Mouse (Mus musculus): ENCODE measurements around the gene Slc16a12.

Slc16a12 gene

DNA sequence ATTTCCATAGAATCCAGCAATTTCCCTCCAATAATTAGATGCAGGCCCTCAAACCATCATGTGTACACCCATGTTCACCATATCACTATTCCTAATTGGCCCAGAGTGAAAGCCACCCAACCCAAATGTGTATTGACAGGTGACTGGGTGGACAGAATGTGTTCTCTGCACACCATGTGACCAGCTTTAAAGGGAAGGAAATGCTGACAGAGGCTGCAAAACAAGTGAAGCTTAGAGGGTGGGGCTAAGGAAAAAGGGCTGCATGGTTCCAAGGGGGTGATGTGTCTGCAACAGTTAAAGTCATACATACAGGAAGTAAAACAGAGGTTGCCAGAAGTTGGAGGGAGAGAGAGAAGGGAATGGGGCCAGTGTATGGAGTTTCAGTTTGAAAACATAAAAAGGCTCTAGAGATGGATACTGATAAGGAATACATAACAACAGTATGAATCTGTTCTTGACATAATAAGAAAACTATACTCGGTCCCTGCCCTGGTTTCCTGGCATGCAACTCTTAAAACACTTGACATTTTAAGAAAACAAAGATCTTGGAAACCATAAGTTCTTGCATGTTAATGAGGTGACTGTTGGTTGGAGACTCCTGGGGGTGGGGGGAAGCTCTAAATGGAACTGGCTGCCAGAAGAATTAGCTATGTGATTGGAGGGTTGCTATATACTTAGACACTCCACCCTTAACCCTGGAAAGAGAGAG is 20.7 kb downstream of the Slc16a12 start:
- no peak for DNase-seq (ENCODE audit: low spot score in 2 of 2)

DNA sequence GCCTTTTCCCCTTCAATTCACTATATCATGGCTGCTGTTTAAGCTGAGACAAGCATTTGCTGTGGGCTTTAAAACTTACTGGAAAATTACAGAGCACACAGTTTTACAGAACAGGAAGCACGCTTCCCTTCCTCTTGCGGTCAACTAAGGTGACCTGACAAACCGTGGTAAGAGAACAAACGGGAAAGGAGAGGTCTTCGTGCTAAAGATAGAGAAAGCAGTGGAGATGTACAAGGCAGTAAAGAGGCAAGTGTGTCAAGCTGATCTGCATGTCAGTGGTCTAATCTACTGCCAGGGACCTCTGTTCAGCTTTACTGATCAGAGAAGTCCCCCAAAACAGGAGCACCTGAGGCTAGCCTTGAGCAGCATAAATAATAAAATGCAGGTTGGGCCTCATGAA is 21.7 kb downstream of the Slc16a12 start:
- no peak for DNase-seq (ENCODE audit: low spot score in 2 of 2)

DNA sequence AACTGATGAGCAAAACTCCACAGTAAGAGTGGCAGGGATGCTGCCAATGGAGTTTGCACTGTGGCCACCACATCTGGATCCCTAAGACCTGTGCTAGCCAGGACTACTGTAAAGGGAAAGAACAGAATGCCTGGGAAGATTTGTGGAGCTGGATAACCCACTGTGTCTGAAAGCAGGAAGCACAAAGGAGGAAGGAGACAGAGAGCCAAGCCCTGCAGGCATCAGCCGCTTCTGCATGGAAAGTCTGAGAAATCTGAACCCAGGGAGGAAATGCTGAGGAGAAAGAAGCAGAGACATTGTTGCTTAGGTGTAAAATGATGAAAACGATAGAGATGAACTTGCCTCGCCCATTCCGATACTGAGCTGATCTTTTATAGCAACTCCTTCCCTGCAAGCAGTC is 22.5 kb downstream of the Slc16a12 start:
- DNase-seq (ENCODE audit: low spot score in 2 of 2) = no peak

DNA sequence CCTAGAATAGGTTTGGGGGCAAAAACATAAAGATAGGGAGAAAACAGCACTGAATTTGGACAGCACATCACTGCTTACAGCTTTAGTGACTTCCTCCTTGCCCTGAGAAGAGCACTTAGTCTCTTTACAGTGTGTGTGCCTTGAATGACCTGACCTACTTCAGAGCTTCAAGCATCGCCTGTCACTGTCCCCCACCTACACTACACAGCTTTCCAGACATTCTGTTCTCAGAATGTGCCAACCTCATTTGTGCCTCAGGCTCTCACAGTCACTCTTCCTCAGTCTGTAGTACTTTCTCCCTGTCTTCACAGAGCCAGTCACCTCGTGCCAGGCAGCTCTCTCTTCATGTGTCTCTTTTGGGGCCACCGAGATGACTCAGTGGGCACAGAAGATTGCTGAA is 24.5 kb downstream of the Slc16a12 start:
- DNase-seq (ENCODE audit: low spot score in 2 of 2) = no peak

DNA sequence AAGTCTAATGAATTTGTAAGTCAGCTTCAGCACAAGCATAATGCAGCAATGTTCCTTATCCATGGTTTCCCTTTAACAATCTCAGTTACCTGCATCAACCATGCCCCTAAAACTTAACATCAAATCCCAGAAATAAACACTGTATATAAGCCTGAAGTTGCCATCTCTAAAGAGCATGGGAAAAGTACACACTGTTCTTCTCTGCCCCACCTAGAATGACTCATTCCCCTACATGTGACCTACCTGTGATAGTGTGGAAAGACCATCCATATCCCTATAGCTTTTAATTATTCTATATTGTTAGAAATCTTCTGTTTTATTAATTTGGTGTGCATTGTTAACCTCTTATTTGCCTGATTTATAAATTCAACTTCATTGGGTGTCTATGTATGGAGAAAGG is 27.0 kb downstream of the Slc16a12 start:
- DNase-seq (ENCODE audit: low spot score in 2 of 2) = no peak

DNA sequence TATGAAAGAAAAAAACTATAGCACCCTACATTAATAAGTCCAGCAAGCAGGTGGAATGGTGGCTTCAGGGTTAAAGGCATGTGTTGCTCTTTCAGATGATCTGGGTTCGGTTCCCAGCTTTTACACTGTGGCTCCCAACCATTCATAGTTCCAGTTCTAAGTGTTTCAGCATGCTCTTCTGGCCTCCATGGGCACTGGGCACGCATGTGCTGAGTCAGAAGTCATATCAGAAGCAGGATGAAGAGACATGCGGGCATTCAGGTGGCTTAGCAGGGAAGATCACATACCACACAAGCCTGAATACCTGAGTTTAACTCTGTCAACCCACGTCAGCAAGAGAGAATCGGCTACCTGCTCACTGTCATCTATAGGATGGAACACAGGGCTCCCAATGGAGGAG is 28.1 kb downstream of the Slc16a12 start:
- DNase-seq (ENCODE audit: low spot score in 2 of 2) = no peak

DNA sequence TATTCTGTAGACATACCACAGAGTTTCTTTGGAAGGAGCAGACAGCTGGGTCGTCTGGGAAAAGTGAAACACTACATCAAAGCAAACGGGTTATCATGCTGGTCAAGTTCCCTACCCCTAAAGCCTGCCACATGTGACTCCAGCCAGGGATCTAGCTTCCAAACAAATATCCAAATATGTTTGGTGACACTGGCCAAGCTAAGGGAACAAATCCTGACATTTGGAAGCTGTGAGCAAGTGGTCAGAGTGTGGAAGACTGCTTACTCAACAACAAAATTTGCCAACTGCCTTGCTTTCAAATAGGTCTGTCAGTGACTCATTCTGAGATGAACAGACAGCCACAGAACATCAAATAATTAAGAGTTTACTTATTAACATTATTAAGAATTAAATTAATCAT is 28.6 kb downstream of the Slc16a12 start:
- DNase-seq (ENCODE audit: low spot score in 2 of 2) = no peak

DNA sequence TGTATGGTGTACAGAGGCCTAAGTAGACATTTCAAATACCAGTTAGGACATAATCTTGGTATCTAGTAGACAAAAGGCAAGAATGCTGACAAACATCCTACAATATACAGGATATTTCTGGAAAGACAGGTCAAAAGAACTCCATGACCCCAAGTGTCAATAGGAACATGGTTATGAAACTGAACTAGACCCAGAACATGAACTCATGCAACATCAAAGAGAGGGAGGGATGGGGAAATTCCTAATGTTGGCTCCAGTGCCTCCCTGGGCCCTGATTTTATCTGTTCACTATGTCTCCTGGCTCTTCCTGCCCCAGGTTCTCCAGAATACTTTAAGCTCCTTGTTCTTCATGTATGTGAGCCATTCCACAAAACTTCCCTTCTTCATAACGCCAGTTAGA is 31.2 kb downstream of the Slc16a12 start:
- no peak for DNase-seq (ENCODE audit: low spot score in 2 of 2)

DNA sequence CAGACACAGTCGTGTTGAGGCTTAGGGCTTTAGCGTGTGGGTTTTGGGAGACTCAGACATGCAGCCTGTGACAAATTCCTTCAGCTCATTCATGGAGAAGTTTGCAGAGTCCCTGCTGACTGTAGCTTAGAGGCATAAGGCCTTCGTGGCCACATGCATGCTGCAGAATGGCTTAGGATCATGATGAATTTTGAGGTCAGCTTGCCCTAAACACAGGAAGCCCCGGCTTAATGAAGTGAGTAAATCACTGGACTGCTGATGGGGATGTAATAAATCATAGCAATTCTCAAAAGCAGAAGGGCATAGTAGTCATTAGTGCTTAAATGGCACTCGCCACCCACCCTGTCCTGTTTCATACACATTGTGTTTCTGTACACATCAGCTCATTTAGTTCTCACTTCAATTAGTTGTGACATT is 32.8 kb downstream of the Slc16a12 start:
- no peak for DNase-seq (ENCODE audit: low spot score in 2 of 2)

DNA sequence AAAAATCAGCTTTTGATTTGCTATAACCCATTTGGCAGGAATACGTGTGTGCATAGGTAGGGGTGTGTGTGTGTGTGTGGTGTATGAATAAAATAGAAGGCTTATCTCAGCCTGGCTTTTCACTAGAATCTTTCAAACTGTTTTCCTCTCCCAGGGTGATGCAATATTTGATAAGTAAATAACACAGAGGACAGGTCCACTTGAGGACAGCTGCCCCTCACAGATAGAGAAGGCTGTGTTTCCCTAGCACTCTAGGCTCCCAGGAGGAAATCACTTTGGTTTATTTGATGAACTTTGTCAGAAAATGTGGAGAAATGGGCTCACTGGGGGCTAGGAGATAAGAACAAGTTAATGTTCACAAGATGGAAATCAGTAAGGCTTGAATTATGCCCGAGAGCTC is 35.0 kb downstream of the Slc16a12 start:
- DNase-seq (ENCODE audit: low spot score in 2 of 2) = no peak

DNA sequence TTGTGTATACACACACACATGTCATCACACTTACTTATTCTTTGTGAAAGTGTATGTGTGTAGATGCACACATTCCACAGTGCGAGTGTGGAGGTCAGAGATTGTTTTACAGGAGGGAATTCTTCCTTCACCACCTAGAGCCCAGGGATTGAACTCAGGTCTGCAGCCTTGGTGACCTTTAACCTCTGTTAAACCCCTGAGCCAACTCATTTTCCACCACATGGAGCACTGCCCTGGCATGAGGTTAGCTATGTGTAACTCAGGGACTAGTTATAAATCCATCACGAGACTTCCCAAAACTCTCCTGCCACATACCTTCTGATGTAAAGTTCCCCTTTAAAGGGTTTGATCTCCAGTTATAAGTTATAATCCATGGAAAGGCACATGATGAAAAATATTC is 38.9 kb downstream of the Slc16a12 start:
- no peak for DNase-seq (ENCODE audit: low spot score in 2 of 2)

DNA sequence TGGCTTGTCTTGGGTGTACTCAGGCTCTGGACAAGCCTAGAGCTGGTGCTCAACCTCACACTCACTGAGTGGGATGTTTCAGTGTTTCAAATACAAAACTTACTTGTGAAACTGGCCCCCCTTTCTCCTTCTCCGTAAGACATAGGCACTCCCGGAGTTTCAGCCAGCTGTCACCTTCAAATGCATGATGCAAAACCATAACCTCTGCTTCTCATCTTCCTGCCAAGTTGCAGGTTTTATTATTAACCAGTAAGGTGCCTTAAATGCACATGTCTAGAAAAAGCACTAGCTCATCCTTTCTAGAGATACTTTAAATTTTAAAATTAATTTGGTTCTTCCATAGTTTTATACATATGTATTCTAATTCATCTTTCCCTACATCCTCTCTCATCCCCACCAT is 39.5 kb downstream of the Slc16a12 start:
- DNase-seq (ENCODE audit: low spot score in 2 of 2) = no peak

DNA sequence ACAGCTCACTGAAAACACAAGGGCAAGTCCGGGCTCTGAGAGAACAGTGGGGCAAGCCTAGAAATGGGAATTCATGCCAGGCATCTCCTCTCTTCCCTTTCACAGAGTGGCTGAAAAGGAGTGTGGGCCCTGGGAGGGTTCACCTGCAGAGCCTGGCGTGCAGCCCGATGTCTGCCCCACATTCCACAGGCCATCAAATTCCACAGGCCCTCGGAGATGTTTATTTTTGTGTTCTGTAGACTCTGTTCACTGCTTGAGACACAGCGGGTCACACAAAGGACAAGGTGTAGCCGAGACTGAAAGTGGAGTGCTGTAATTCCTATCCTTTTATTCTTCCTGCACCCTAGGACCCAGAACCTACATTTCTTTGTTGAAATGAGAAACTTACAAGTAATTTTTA is 40.8 kb downstream of the Slc16a12 start:
- no peak for DNase-seq (ENCODE audit: low spot score in 2 of 2)

DNA sequence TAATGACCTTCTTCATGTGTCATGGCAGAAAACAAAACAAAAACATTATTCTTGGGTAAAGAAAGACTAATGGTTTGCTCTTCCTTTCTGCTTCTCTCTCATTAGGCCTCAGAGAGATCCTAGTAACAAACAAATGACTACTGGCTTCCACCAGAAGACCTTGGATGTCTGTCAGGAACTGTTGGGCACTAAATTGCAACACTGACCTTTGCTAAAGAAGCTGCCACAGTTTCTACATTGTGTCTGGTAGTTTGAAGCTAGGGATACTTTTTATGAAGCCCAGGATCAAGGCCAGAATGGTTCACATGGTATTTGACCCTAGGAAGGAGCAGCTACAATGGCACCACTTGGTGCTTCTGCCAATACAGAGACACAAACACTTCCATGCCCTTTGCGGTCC is 41.9 kb downstream of the Slc16a12 start:
- DNase-seq (ENCODE audit: low spot score in 2 of 2) = no peak

DNA sequence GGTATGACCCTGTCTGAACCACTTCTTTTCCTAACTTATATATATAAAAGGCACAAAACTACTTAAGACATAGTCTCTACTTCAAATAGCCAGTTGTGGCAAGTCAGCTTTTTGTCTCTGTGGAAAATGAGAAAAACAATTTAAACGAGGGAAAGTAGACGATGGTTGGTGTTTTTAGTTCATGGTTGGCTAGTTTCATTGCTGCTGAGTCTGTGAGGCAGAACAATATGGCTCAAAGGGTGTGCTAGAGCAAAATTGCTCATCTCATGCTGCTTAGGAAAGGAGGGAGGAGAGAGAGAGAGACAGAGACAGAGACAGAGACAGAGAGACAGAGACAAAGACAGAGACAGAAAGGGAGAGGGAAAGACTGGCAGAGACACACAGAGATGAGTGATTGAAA is 47.8 kb downstream of the Slc16a12 start:
- no peak for DNase-seq (ENCODE audit: low spot score in 2 of 2)

DNA sequence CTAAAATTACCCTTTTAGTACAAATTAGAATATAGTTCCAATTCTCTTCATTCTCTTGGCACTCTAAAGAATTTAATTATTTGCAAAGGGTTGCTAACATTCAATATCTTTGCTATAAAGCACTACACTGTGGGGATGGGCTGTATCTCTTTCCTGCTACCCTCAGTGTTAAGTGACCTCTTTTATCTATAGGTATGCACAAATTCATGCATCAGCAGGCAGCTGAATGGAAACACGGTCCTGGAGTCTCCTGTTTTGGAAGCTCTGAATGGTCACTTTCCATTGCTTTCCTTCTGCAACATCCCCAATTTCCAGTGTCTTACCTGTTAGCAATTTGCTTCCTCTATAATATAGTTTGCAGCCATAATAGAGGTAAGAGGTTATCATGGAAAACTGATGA is 48.2 kb downstream of the Slc16a12 start:
- no peak for DNase-seq (ENCODE audit: low spot score in 2 of 2)

DNA sequence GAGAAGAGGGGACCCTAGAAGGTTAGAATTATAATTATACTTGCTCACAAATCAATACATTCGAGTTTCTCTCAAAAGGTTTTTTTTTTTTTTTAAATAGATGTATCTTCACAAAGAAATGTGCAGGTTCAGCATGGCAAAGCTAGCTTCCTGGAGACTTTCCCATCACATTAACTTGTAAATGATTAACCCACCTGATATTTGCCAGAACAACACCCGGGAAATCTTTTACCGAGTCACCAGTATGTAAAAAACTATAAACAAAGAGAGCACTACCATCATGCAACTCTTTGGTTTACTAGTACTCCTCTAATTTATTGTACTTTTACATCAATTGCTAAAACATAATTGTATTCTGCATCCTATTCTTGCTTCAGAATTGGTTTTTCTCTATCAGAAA is 48.7 kb downstream of the Slc16a12 start:
- DNase-seq (ENCODE audit: low spot score in 2 of 2) = no peak

DNA sequence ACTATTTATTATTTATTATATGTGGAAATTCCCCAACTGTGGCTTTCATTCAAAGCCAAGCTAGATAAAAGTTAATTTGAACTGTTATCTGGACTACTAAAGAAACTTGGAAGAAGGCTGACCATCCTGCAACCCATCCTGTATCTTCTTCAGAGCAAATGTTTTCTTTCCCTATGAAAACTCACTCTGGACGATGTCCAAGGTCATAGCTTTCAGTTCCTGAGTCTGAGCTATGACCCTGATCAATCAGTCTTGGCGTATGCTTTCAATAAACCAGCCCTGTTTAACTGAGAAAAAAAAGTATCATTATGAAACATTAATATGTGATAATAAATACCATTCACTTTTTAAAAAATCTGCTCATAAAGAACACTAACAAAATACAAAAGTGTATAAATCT is 49.6 kb downstream of the Slc16a12 start:
- DNase-seq (ENCODE audit: low spot score in 2 of 2) = no peak

DNA sequence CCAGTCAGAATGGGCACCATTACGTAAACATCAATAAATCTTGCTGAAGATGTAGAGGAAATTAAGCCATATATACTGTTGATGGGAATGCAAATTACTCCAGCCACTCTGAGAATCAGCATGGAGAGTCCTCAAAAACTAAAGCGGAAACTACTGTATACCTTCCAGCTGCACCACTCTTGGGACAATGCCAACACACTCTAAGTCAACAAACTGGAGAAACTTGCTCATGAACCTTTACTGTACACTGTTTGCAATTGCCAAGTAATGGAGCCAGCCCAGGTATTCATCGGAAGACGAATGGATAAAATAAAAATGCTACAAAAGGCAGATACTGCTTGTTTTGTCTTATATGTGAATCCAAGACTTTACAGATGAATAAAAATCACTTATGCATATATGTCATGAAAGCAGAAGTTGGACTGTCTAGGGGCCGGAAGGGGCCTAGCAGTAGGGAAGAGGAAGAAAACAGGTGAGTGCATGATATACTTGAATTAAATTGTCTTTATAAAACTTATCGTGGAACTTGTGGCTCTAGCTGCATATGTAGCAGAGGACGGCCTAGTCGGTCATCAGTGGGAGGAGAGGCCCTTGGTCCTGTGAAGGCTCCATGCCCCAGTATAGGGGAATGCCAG is 50.6 kb downstream of the Slc16a12 start:
- DNase-seq (ENCODE audit: low spot score in 2 of 2) = no peak

DNA sequence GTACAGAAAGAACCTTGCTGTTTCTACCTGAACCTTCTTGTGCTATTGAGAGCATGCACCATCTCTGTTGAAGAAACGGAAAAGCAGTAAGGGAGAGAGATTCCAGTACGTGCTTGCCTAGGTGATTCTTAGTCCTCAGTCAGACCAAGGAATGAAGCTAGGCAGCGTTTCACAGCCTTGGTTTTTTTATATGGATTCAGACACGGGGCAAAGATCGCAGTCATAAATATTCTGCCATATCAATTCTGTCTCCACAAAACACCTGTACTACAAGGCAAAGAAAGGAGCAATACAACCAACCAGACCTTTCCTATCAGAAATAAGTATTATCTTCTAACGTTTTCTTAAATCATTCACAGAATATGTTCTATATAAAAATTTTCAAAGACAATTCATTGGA is 55.7 kb downstream of the Slc16a12 start:
- DNase-seq (ENCODE audit: low spot score in 2 of 2) = no peak

DNA sequence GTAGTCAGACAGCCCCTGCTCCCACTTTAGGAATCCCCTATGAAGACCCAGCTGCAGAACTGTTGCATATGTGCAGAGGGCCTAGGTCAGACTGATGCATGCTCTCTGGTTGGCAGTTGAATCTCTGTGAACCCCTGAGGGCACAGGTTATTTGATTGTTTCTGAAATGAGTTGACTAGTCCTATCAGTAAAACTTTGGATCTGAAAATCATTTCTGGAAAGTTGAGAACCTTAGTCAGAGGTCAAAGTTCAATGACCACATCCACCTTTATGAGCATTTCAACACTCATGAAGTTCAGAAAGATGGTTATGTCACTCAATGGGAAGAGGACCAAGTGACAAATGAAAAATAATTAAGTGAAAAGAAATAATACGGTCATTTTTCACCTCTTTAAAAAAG is 61.6 kb downstream of the Slc16a12 start:
- DNase-seq (ENCODE audit: low spot score in 2 of 2) = no peak

DNA sequence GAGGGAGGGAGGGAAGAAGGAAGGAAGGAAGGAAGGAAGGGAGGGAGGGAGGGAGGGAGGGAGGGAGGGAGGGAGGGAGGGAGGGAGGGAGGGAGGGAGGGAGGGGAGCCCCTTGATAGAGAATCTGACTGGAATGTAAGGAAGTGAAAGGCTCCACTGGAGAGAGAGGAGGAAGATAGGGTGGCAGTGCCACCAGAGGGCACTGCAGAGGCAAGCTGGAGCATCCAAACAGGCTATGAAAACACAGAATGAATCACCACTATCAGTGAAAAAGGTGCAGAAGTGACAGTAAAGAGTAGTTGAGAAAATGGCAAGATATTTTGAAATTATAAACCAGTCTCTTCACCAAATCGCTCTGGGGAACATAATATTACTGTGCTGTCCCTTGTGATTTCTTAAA is 62.2 kb downstream of the Slc16a12 start:
- peak in 1 of 2 experiments; percentile 56 for DNase-seq (ENCODE audit: low spot score in 2 of 2)

DNA sequence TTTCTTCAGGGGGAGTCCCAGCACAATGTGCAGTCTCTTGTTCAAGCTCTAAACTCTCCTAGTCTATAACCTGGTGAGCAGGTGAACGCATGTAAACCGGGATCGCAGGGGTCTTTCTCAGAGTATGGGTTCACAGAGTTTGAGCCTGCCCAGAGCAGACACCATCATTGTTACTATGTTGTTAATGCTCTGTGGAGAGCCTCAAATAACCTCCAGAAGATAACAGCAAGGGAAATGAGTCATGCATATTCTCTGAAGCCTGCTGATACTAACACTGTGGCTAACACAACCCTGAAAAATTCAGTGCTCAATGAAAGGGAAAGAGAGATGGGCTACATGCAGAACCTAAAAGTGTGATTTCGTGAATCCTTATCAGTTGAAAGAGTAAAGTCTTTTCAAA is 68.7 kb downstream of the Slc16a12 start:
- DNase-seq (ENCODE audit: low spot score in 2 of 2) = no peak

DNA sequence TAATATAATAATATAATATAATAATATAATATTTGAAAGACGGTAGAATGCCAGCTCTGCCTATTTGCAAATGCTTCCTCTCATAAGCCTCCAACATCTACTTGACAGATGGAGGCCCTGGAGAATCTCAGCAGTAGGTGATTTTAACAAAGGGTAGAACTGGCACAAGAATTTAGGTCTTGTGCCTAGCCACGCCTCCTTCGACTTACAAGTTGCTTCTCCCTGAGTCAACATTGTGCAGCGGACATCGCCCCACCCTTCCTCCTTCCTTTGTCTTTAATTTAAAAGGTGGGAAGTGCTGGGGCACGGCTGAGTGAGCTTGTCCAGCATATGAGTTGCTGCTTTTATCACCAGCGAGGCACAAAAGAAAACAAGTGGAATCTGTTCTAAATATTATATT is 73.6 kb downstream of the Slc16a12 start:
- DNase-seq (ENCODE audit: low spot score in 2 of 2) = no peak
